Mouse (Mus musculus): ENCODE results near the gene Katnal1.

DNA sequence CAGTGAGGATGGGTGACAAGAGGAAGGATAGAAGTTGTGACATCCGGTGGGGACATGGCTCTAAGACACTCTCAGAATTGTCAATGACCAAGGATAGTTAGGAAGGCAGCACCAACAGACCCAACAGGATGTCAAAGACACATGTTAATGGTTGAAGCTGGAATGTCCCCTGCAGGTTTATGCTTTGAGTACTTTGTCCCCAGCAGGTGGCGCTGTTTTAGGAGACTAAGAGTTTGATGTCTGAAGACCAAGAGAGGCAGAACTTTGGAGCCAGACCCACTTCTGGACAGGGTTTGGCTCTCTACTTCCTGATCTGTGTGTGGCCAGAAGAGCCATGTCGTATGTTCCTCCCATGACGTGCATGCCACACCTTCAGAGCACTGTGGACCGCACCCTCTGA is 82.1 kb downstream of the Katnal1 start:
- TF ChIP-seq CTCF (IDR thresholded peaks at IDR 0.05; ENCODE audit: control insufficient read depth, insufficient read depth, insufficient read length) (no peak), MYOD1 (IDR thresholded peaks at IDR 0.05; ENCODE audit: control insufficient read depth, insufficient read length, low read depth) (no peak), MAX (IDR thresholded peaks at IDR 0.05) (no peak)
